Mouse (Mus musculus) heart, postnatal 0 days (tissue): ENCODE measurements around the gene Tsks.

Source experiments
- CTCF ChIP-seq: IDR thresholded peaks from 2 replicates; pipeline ENCODE4 v1.5.1; 2016; ENCODE audit warnings: antibody characterized with exemption, control low read depth, low read depth
- EP300 ChIP-seq: IDR thresholded peaks from 2 replicates; pipeline ENCODE4 v1.6.1; 2016; ENCODE audit warnings: antibody characterized with exemption, low read depth

GRCm38 (mm10) chr7:44960512-44960910 lies 17.5 kb downstream of the Tsks start:
- TF ChIP-seq CTCF (no peak), EP300 (no peak)
